Mouse (Mus musculus) Patski (cell line): ENCODE data around the gene B3galt1. TPM values are rescaled to one million over a fixed set of nuclear protein-coding genes. Genes with fewer than 3 reads are reported as not detected.
A peak's percentile ranks its signal among the peaks of the same experiment; 100 is the strongest.

Source experiments
- ATAC-seq: fragments of 100-300 bp; one replicate; pipeline ENCODE4 v1.8.0; 2021
- CTCF ChIA-PET: fragments of 350-600 bp; sonication (Branson Sonifier 250); formaldehyde crosslinking; loops from one replicate; lab custom pipeline; 2022; ENCODE audit warnings: inconsistent platforms; lab: Charles Lee
- POLR2A ChIA-PET: fragments of 350-600 bp; sonication (Branson Sonifier 250); formaldehyde crosslinking; loops from one replicate; lab custom pipeline; 2022; ENCODE audit warnings: antibody characterized with exemption, inconsistent platforms; lab: Charles Lee
- DNase-seq: peaks from one replicate; pipeline ENCODE4 v3.0.0-alpha.2; 2011; ENCODE audit warnings: low read depth, low spot score
- H3K27me3 ChIP-seq: fragments of 371-371 bp; one replicate; pipeline ENCODE4 v1.5.1; 2021
- CTCF ChIP-seq: fragments of 100-300 bp; IDR thresholded peaks from one replicate; pipeline ENCODE4 v1.5.1; 2021
- in situ Hi-C: fragments of 300-500 bp; cut with MboI; formaldehyde crosslinking; loops from 3 replicates; pipeline ENCODE4 v1.11.1; 2018; ENCODE audit warnings: low pct_unique_long_range_greater_than_20kb, mixed read lengths
- polyA plus RNA-seq: library from polyadenylated mRNA; unstranded; gene quantifications from one replicate; pipeline ENCODE4 v1.2.3, GENCODE M21; 2021

The B3galt1 gene
- polyA plus RNA-seq, 1 experiment from 2014 or later, result 15.4 TPM

DNA sequence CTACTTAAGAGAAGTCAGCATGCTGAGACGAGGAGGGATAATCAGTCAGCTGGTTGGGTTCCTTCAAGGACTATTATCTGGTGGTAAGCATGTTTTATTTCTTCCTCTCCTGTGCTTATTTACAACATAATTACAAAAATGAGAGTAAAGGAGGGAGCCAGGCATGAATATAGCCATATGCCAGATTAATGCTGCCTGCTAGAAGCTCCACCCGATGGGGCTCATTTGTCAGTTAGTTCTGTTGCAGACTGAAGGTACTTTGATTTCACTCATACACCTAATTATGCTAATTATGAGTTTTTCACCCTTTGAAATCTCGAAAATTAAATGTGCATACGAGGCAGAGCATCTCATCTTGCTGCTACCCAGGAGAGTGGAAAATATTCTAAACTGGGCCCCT, 539.0 kb downstream of the B3galt1 start:
- ATAC-seq (no peak), DNase-seq (no peak)
- ChIA-PET POLR2A (interaction anchor here (0.7 kb wide), 1 partner anchor 112 kb away, joined by 5 read pairs; no protein-coding TSS in a partner anchor), CTCF (interaction anchor here (0.7 kb wide), 1 partner anchor 437 kb away, joined by 3 read pairs; no protein-coding TSS in a partner anchor)
- TF ChIP-seq CTCF, result no peak
- no peaks in the 10 kb centered on the region for H3K27me3 ChIP-seq
- in situ Hi-C loops, result no loop called here

DNA sequence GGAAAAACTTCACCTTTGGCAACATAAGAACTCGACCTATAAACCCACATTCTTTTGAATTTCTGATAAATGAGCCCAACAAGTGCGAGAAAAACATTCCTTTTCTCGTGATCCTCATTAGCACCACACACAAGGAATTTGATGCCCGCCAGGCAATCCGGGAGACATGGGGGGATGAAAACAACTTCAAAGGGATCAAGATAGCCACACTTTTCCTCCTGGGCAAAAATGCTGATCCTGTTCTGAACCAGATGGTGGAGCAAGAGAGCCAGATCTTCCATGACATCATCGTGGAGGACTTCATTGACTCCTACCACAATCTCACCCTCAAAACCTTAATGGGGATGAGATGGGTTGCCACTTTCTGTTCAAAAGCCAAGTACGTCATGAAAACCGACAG, 552.4 kb downstream of the B3galt1 start:
- ChIA-PET CTCF (no interaction called here), POLR2A (no interaction called here)
- in situ Hi-C loops, result loop anchor here (10.0 kb wide), 1 partner anchor 227 kb away; no protein-coding TSS in a partner anchor
- H3K27me3 ChIP-seq, result no peaks in the 10 kb centered on the region
- DNase-seq, result no peak
- TF ChIP-seq CTCF, result peak; percentile 49
- ATAC-seq, result no peak

DNA sequence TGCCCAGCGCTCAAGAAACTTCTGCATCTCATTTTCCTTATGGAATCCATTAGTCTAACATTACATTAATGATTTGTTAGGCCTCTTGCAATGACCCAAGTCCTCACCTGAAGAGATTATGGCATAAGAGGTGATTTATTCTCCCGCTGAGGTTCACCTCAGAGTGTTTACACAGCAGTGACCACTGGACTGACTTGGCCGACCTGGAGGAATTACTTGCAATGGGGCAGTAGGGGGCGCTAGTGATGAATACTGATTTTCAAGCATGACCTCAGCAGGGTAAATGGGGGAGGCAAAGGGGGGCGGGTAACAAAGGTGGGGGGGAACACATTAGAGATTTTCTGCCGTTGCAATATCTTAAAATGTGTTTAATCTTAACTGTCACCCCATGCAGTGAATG, 559.1 kb downstream of the B3galt1 start:
- POLR2A ChIA-PET, result interaction anchor here (0.6 kb wide), 1 partner anchor 230 kb away, joined by 7 read pairs; no protein-coding TSS in a partner anchor
- in situ Hi-C loops, result no loop called here
- H3K27me3 ChIP-seq, result no peaks in the 10 kb centered on the region
- DNase-seq (no peak), ATAC-seq (no peak)
- CTCF ChIA-PET, result no interaction called here
- TF ChIP-seq CTCF, result peak; percentile 39

DNA sequence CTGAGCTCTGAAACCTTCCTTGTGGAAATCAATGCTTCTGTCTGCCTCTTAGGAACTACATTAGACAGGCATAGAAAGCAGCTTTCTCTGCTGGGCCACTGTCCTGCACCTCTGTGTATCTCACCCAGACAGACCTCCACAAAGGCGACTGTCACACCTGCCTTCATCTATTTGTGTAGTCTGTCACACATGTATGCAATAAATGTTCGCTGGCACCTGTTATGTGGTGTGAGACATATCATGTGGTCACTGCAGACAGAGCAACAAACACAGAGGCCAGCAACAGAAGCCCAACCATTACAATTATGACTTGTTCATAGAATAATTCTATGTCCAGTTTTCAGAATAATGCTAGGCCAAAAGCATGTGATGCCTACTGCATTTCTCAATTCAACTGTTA, 575.4 kb downstream of the B3galt1 start:
- no peak for TF ChIP-seq CTCF
- no peaks in the 10 kb centered on the region for H3K27me3 ChIP-seq
- CTCF ChIA-PET, result interaction anchor here (1.2 kb wide), 1 partner anchor 13 kb away, joined by 3 read pairs; no protein-coding TSS in a partner anchor
- in situ Hi-C loops, result no loop called here
- no peak for DNase-seq
- POLR2A ChIA-PET, result interaction anchor here (1.4 kb wide), 1 partner anchor 13 kb away, joined by 4 read pairs; no protein-coding TSS in a partner anchor
- ATAC-seq, result no peak

DNA sequence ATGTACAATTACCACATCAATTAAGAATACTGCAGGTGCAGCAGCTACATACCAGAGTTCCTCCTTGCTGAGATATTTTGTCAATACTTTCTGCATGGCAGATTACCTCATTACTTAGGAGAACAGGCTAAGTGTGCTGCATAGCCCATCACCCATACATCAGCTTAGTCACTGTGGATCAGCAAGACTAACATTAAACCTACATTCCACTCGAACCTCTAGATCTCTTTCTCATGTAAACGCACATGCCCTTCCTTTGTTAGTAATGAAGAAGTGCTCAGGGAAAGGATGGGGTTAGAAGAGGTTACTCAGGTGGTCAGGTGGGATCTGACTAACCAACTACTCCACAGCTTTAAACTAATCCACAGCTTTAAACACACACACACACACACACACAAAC, 577.6 kb downstream of the B3galt1 start:
- DNase-seq, result no peak
- no peak for ATAC-seq
- H3K27me3 ChIP-seq, result no peaks in the 10 kb centered on the region
- CTCF ChIA-PET, result interaction anchor here (1.5 kb wide), 1 partner anchor 11 kb away, joined by 4 read pairs; no protein-coding TSS in a partner anchor
- in situ Hi-C loops, result no loop called here
- TF ChIP-seq CTCF, result no peak
- POLR2A ChIA-PET, result interaction anchor here (0.6 to 0.8 kb wide), 3 partner anchors 12 to 137 kb away, joined by 3 to 7 read pairs (median 4); no protein-coding TSS in a partner anchor

DNA sequence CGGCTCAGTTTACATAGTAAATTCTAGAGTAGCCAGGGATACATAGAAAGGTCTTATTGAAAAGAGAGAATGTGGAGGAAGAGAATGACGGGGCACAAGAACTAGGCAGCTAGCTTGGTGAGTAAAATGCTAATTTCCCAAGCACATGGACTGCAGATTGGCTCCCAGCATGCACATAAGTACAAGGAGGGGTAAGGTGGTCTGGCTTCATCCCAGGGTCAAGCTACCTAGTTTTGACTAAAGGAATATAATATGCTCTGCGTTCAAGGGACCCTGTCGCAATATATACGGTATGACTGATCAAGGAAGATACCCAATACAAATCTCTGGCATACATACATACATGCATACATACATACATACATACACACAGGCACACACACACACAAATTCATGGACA, 594.1 kb downstream of the B3galt1 start:
- POLR2A ChIA-PET, result no interaction called here
- CTCF ChIA-PET, result no interaction called here
- ATAC-seq (no peak), DNase-seq (no peak)
- H3K27me3 ChIP-seq, result no peaks in the 10 kb centered on the region
- in situ Hi-C loops, result no loop called here
- TF ChIP-seq CTCF, result no peak

DNA sequence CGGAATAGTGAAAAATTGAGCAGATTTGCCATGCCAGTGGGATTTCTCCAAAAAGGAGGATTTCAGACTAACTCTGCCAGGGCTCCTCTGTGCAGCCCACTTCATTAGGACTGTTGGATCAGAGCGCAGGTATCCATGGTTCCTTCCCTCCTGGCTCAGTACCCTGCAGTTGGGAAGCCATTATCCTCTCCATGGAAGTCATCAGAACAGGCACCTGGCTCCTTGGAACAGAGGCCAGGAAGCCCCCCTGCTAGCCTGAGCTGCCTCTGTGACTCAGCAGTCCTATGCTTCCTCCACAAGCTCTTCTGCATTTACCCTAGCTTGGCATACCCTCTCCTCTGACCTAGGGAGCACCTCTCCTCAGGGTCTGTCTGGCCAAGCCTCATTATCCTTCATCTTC, 594.9 kb downstream of the B3galt1 start:
- ChIA-PET POLR2A (no interaction called here), CTCF (no interaction called here)
- DNase-seq (no peak), ATAC-seq (no peak)
- in situ Hi-C loops, result no loop called here
- no peaks in the 10 kb centered on the region for H3K27me3 ChIP-seq
- TF ChIP-seq CTCF, result no peak

DNA sequence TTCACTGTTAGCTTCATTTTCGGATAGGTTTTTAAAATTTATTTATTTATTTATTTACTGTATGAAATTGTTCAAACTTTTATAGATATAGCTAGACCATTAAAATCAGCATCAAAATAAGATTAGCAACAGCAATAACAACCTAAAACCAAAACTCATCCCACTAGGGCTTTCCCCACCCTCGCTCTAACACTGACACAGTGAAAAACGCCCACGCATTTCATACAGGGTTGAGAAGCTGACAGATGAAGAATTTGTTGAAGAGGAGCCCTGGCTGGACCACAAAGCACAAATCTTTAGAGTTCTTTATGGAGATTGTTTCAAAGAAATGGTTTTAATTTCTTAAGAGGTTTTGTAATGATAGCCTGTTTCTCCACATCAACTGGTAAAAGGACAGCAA, 596.3 kb downstream of the B3galt1 start:
- POLR2A ChIA-PET, result no interaction called here
- in situ Hi-C loops, result no loop called here
- H3K27me3 ChIP-seq, result no peaks in the 10 kb centered on the region
- TF ChIP-seq CTCF, result no peak
- ATAC-seq (no peak), DNase-seq (no peak)
- CTCF ChIA-PET, result no interaction called here

DNA sequence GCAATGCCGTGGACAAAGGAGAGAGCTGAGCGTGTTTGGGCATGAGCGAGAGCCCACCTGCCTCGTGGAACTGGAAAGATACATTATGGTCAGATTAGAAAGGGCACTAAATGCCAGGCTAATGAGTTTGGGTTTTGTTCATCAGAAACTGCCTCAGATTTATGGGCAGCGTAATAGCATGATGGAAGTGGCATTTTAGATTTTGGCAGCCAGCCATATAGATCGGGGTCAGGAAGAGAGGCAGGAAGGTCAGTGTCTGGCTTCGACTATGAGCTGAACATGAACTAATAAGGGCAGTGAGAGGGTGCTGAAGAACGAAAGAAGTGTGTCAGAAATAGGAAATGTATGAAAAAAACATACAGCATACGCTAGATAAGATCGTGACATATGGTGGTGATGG, 605.6 kb downstream of the B3galt1 start:
- CTCF ChIA-PET, result no interaction called here
- in situ Hi-C loops, result no loop called here
- TF ChIP-seq CTCF, result no peak
- no peak for DNase-seq
- ATAC-seq, result no peak
- no peaks in the 10 kb centered on the region for H3K27me3 ChIP-seq
- POLR2A ChIA-PET, result no interaction called here

Other genes starting within 250 kb of the B3galt1 start
- not detected for gene Gm21830, start 152.1 kb upstream of the B3galt1 start, polyA plus RNA-seq
- not detected for gene Gm26727, start 132.7 kb upstream of the B3galt1 start, polyA plus RNA-seq
- gene Xirp2, start 119.9 kb upstream of the B3galt1 start, polyA plus RNA-seq, result not detected